10 mouse cellular contexts compared by ENCODE assay signal in the genomic region with DNA sequence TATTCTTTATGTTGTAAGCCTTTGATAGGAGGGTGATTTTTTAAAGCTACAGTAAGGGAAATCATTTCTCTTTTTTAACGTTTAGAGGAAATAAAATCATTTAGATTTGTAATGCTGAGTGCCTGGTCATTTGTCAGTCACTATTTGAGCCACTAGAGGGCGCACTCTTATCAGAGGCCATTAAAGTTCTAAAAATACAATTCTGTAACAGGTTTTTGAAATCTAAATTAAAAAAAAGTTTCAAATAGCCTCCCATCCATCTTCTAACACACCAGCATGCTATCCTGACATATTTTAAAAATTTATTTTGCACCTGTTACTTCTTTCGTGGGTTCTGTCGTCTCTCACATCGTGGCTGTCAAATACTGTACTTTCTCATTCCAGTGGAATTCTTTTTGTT. TPM values are rescaled to one million over a fixed set of nuclear protein-coding genes. Genes with fewer than 3 reads are reported as not detected.
DNase-seq lines count a peak whose midpoint lies in the region; ATAC-seq lines count a peak whose summit lies in the region.
"Had no signal": no experiment of that assay in that cellular context is flagged by ENCODE, and none has a peak within 500 bp of the region (broad histone marks: within the 10 kb centered on the region; RNA-seq: fewer than 3 reads in every experiment).

No protein-coding gene starts in this region.

- H3K4me3 ChIP-seq in forebrain, embryonic 14.5 days (ENCODE audit: low read depth, low read length) = no peak overlapping the region
- H3K4me3 ChIP-seq in forebrain, embryonic 12.5 days (replicated peaks) = no peak overlapping the region

- H3K27me3 ChIP-seq in forebrain, embryonic 14.5 days (replicated peaks; ENCODE audit: control insufficient read depth, insufficient read depth, low read length) = no peaks in the 10 kb centered on the region
- no peaks in the 10 kb centered on the region for H3K27me3 ChIP-seq in forebrain, embryonic 12.5 days

- intact Hi-C loops in left cerebral cortex, postnatal 4 days (cut with DNase I) = no loop called here

- H3K9me3 ChIP-seq in forebrain, embryonic 14.5 days (replicated peaks; ENCODE audit: control insufficient read depth, low read length) = no peaks in the 10 kb centered on the region
- no peaks in the 10 kb centered on the region for H3K9me3 ChIP-seq in forebrain, embryonic 12.5 days

- no peak overlapping the region for H3K4me2 ChIP-seq in forebrain, embryonic 14.5 days (ENCODE audit: low read length)
- no peak overlapping the region for H3K4me2 ChIP-seq in forebrain, embryonic 12.5 days

- no peak overlapping the region for H3K27ac ChIP-seq in forebrain, embryonic 14.5 days (ENCODE audit: low read depth, low read length)
- H3K27ac ChIP-seq in forebrain, embryonic 12.5 days = no peak overlapping the region

- H3K9ac ChIP-seq in forebrain, embryonic 14.5 days (ENCODE audit: low read length) = no peak overlapping the region
- no peak overlapping the region for H3K9ac ChIP-seq in forebrain, embryonic 12.5 days

- H3K4me1 ChIP-seq in forebrain, embryonic 14.5 days (ENCODE audit: control insufficient read depth, insufficient read depth, low read length) = no peaks in the 10 kb centered on the region
- no peaks in the 10 kb centered on the region for H3K4me1 ChIP-seq in forebrain, embryonic 12.5 days

- no peaks in the 10 kb centered on the region for H3K36me3 ChIP-seq in forebrain, embryonic 14.5 days (ENCODE audit: control insufficient read depth, insufficient read depth, low read length)
- H3K36me3 ChIP-seq in forebrain, embryonic 12.5 days (replicated peaks) = no peaks in the 10 kb centered on the region

- 51% methylated on average over 5 of the region's 5 CpGs for WGBS in forebrain, embryonic 14.5 days
- WGBS in forebrain, embryonic 12.5 days = 48% methylated on average over 5 of the region's 5 CpGs

- ATAC-seq in forebrain, embryonic 14.5 days = no peak
- no peak for ATAC-seq in forebrain, embryonic 12.5 days (ENCODE audit: low FRiP score)
- ATAC-seq in granulocyte monocyte progenitor cell, adult 5-6 weeks (replicated peaks; ENCODE audit: poor library complexity, severe bottlenecking) = no peak; the same call in 1 of the 2 replicates

- DNase-seq in forebrain, embryonic 14.5 days (ENCODE audit: low spot score) = peak; percentile 30
- DNase-seq in left cerebral cortex, postnatal 4 days = peak; percentile 4
- DNase-seq in left cerebral cortex, adult 8-10 months (ENCODE audit: low spot score in 2 of 2) = no peak
- DNase-seq in NIH3T3 (ENCODE audit: low read depth) = peak; percentile 60
- peak; percentile 41 for DNase-seq in heart, postnatal 4 days
- no peak for DNase-seq in spleen, adult 12 weeks (ENCODE audit: low spot score)

RNA-seq across cellular contexts. Expression of gene Gm595, which starts 22.0 kb away (rescaled TPM):
- polyA plus RNA-seq in forebrain, embryonic 14.5 days (2014; fragmentation: Nextera tagmentation; extraction: Ambion mirVana) = not detected in 2 replicates
- polyA plus RNA-seq in forebrain, embryonic 12.5 days (2016; fragmentation: Nextera tagmentation; extraction: Ambion mirVana) = not detected in 2 replicates
- total RNA-seq in left cerebral cortex, postnatal 4 days (2021) = not detected
- not detected for total RNA-seq in left cerebral cortex, adult 8-10 months (2022)
- not detected for total RNA-seq in heart, postnatal 4 days (2021)
- not detected in 2 replicates for total RNA-seq in granulocyte monocyte progenitor cell, adult 5-6 weeks (2014; fragmentation: Nextera tagmentation)
- total RNA-seq in granulocyte monocyte progenitor cell, adult 5-6 weeks (2017) = not detected in 2 replicates
- polyA plus RNA-seq: gonadal fat pad, adult 2 months; stomach, embryonic 16.5 days had no signal

Comparison
In these comparisons a context has a peak if more than half of its experiments do, and no peak if none do; other contexts are left out.
1. DNase-seq: peak in forebrain, embryonic 14.5 days (single experiment), left cerebral cortex, postnatal 4 days (single experiment), NIH3T3 (single experiment) and heart, postnatal 4 days (single experiment); none in left cerebral cortex, adult 8-10 months (0 of 2) and spleen, adult 12 weeks (single experiment).